Mouse (Mus musculus): ENCODE data around the gene Mmgt2. TPM values are rescaled to one million over a fixed set of nuclear protein-coding genes. Genes with fewer than 3 reads are reported as not detected.
A peak's percentile ranks its signal among the peaks of the same experiment; 100 is the strongest.

Gene Mmgt2
- 10 to 100 TPM; 39.9 to 60.5 (median 52.3) TPM for total RNA-seq (2022)

GRCm38 (mm10) chr11:62648591-62649391 lies at the start of gene Mmgt2:
Gene Mmgt2, plus strand, starts transcription at chr11:62648664.
- DNase-seq, result peak; percentile 90

DNA sequence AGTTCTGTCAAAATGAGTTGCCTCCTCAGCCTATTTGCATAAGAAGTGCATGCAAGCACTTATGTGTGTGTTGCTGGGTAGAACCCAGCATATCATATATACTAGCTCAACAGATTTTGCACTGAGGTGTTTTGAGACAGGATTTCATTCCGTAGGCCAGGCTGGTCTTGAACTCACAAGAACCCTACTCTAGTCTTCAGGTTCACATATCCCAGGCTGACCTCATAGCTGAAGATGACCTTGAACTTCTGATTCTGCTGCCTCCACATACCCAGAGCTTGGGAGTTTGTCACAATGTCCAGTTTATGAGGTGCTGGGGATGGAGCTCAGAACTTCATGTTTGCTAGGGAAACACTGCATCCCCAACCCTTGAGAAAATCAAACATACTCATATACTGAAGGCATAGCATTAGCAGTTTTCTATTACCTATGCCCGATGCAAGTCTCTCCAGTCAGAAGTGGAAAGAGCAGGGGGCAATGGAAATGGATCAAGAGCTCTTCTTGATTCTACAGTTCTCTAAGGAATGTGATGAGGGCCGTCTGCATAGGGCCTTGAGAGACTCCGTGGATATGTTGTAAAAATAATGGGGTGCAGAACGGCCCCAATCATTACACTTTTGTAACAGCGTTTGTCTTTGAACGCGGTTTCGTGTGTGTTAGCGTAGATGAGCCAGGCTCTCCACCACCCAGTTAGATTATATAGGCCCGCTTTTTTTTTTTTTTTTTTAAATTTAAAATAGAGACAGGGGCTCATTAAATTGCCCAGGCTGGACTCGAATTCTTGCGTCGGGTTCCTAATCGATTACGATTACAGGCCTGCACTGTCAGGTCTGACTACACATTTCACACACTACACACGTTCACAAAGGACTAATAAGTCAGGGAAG lies 46.5 kb upstream of the Mmgt2 start:
- no peak for DNase-seq

GRCm38 (mm10) chr11:62602619-62603311 lies 45.7 kb upstream of the Mmgt2 start:
- DNase-seq, result peak; percentile 96

DNA sequence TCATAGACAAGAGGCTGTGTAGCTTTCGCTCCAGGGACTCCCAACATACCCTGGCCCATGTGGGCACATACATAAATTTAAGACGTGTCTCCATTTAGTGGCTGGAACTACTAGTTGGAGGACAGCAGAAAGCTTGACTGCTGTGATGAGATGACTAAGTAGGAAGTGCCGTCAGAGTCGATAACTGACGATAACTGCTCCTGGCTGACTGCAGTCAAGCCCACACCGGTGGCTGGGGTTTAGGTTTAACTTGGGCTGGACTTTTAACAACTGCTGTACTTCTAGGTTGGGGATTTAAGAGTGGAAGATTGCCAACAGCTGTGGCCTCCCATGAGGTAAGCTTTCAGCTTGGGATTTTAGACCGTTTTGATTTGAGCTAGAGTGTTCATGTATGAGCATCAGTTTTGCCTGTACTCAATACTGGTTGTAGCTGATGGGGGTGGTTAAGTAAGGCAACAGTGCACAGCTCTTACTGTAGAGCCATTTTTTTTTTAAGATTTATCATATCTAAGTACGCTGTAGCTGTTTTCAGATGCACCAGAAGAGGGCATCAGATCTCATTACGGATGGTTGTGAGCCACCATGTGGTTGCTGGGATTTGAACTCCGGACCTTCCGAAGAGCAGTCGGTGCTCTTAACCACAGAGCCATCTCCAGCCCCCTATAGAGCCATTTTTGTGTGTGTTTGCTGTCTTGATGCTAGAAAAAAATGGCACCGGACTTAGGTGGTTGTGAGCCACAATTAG lies 45.0 kb upstream of the Mmgt2 start:
- no peak for DNase-seq

DNA sequence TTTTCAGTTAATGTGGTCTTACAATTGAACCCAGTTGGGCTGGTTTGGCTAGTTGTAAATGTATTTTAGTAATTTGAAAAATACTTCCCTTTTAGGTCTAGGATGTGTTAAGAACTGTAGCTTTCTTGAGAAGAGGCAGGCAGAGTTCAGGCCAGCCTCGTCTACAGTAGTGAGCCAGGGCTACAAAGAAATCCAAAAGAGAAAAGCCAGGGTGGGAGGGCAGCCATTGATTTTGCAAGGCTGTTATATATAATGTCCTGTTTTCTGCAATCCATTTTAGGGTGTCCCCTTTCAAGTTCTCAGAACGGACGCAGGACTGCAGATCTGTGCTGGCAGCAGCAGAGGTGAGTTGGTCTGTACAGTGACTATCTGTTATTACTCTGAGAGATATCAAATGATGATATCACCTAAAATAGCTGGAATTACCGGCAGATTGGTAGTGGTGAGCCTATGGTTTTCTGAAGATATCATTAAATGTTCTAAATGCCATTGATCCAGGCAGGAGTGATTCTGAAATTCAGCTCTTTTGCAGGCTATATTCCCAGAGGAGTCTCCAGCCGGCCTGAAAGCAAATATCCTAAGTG lies 44.2 kb upstream of the Mmgt2 start:
- DNase-seq, result no peak

- no peak for DNase-seq
Observed at GRCm38 (mm10) chr11:62604886-62605618, 43.4 kb upstream of the Mmgt2 start.

DNA sequence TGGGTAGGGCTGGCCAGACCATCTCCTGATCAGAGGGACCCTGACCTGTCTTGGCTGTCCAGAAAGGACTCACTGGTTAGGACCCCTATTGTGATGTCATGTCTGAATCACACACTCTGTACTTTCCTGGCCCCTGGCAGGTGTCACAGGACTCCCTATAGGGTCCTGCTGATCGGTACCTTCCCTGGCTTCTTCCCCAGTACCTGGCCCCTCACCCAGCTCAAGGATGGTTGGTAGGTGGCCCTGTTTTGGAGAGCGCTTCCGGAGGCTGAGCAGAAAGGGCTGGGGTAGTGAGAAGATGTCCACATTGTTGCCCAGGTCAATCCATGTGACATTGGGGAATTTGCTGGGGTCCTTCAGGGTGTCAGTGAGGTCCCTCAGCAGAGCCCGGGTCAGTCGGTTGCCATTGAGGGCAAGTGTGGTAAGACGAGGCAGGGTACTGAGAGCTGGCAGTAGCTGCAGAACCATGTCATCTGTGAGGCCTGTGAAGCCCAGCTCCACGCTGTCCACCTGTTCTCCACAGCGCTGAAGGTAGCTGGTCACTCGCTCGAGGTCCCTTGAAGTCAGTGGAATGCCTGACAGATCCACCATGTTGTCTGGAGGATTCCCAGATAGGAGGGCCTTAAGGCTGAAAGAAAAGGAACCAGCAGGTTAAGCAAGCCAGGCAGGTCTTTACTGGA lies 42.7 kb upstream of the Mmgt2 start:
- DNase-seq, result no peak

DNA sequence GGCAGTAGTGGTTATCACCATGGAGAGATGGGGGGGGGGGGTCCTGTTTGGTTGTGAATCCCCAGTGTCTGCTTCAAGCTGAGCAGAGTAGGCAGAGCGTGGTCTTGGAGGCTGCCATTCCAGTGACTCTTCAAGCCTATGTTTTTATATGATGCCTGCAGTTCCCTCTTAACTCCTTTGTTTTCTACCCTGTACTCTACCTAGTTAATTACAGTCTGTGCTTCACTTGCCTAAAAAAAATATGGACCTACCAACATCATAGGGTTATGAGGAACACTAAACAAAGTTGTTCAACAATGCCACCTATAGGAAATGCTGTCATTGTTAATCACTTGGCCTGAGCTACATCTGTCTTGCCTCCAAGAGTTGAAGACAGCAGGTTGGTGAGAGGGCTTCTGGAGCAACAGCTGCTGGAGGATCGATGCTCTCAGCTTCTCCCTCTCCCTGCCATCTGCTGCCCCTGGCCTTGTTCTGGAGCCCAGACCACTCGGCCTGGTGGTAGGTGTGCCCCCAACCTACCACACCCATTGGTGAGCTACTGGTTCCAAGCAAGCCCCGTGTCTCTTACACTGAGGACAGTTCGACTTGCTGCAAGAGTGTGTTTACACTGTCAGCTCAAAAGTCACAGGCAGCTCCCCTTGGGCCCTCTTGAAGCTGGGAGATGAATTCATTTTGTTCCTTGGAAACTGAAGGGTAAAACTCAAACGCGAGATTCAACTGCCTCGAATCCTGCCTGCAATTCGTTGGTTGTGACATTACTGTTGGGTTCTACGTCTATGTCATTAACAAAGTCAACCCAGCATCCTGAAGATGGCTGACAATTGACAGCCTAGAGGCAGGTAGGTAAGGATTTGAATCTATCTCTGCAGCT lies 41.9 kb upstream of the Mmgt2 start:
- DNase-seq, result no peak

GRCm38 (mm10) chr11:62607170-62607951 lies 41.1 kb upstream of the Mmgt2 start:
- DNase-seq, result no peak

DNA sequence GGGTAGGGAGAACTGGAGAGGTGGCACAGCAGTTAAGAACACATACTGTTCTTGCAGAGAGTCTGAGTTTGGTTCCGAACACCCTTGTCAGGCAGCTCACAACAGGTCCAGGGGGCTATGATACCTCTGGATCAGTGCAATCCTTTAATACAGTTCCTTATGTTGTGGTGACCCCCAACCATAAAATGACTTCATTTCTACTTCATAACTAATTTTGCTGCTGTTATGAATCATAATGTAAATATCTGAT lies 40.6 kb upstream of the Mmgt2 start:
- DNase-seq, result no peak

DNA sequence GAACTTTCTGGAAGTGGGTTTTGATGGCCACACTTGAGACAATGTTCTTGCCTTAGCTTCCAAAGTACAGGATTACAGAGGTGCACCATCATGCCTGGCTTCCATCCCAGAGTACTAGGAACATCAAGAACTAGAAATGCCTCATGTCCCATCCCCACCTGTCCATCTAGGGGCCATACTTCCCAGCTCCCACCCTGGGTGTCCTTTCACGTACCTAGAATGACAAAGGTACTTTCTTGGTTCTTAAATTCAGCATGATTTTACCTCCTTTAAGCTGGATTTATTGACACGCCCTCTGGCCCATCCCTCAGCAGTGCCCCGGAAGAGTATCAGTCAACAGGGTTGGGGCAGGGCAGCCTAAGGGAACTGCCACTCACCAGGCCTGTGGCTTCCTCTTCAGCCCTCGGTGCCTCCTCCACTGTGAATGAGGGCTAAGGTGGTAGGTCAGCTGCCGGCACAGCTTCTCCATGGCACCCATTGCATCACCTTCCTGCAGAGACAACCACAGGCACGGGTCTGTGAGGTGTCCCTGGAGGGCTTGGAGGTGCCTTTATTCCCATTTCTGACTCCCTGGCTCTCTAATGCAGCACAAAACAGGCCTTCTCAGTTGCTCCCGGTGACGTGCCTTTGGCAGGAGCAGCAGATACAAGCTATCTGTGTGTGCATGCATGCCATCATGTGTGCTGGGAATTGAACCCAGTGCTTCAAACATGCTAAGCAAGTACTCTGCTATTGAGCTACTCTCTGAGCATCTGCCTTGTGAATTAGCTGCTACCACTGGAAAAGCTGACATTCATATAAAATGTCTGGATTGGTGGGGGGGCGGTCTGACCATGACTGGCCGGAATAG lies 39.4 kb upstream of the Mmgt2 start:
- DNase-seq, result no peak

- DNase-seq, result no peak
Observed at GRCm38 (mm10) chr11:62610304-62610703, 38.2 kb upstream of the Mmgt2 start.

- no peak for DNase-seq
Observed at GRCm38 (mm10) chr11:62612604-62613003, 35.9 kb upstream of the Mmgt2 start.

- DNase-seq, result peak; percentile 84
Observed at GRCm38 (mm10) chr11:62613657-62614365, 34.7 kb upstream of the Mmgt2 start.

GRCm38 (mm10) chr11:62614876-62615410 lies 33.5 kb upstream of the Mmgt2 start:
- DNase-seq, result no peak

GRCm38 (mm10) chr11:62615456-62615855 lies 33.0 kb upstream of the Mmgt2 start:
- no peak for DNase-seq

DNA sequence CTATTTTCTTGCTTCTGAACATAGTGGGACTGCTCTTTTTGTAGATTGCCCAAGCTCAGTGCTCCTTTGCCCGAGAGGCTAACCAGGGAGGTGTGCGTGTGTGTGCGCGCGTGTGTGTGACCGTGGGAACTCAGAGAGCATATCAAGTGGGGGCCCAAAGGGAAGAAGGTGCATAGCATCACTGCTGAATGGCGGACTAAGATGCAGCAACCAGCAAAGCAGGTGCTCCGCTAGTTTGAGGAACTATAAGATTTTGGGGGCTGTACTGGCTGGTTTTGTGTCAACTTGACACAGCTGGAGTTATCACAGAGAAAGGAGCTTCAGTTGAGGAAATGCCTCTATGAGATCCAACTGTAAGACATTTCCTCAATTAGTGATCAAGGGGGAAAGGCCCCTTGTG lies 27.4 kb upstream of the Mmgt2 start:
- DNase-seq, result no peak

Measured in adrenal gland, adult 8-10 months (tissue).